Mouse (Mus musculus): ENCODE data around the gene Gm17359.

Gene Gm17359

DNA sequence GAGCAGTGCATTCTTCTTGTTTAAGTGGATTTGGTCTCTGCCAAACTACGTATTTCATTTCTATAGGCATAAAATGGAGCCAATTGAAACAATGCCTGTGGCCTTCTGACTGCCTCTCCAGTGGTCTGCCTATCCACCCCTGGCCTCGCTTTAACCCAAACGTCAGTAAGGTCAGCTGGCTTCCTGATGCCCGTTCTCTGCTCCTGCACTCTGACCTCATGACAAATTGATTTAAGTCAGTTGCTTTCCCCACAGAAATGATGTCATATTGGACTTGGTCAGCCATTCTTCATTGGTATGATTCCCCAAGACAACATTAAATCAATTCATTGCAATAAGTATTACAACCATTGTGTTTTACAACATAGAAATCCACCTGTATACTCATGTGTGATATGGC is 72.1 kb downstream of the Gm17359 start:
- in situ Hi-C loops (cut with MboI; ENCODE audit: low pct_unique_long_range_greater_than_20kb in 1 of 2, low sequenced_read_pairs in 2 of 2, unreplicated experiment in 1 of 2) = no loop called here

DNA sequence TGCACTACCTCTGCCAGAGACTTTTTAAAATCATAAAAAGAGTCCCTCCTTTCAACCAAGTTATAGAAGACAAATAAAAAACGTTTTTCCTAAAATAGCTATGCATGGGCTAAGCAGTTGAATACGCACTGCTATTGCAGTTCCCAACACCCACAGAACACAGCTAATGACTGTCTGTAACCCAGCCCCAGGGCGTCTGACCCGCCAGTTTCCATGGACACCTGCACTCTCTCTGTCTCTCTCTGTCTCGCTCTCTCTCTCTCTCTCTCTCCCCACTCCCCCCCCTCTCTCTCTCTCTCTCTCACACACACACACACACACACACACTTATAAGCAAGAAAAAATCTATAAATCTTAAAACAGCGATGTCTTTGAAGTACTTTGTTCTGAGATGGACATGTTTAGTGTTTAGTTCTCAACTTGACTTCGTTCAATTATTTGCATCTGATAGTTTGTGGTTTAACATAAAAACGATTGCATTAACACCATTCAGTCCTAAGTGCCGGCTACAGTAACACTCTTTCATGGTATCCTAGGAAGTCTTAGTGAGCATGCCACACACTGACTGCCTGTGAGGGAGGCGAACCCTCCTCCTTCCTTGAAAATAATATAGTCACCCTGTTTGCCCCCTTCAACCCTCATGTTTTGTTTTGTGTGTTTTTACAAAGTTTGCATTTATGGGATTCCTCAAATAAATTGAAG is 73.6 kb downstream of the Gm17359 start:
- in situ Hi-C loops (cut with MboI; ENCODE audit: low pct_unique_long_range_greater_than_20kb in 1 of 2, low sequenced_read_pairs in 2 of 2, unreplicated experiment in 1 of 2) = no loop called here

DNA sequence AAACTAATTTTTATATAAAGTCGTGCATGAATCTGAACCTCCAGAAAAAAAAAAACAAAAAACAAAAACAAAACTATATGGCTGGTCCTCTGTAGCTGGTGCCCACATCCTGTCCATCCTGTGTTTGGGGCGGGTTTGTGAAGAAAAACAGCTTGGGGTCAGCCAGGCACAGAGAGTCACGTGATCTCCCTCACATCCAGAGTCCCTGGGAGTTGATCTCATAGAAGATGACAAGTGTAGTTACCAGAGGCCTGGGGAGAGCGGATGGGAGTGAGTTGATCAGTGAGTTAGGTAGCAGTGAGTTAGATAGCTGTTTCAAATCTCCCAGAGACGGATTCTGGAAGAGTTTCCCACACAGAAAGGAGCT is 74.2 kb downstream of the Gm17359 start:
- in situ Hi-C loops (cut with MboI; ENCODE audit: low pct_unique_long_range_greater_than_20kb in 1 of 2, low sequenced_read_pairs in 2 of 2, unreplicated experiment in 1 of 2) = no loop called here

- in situ Hi-C loops (cut with MboI; ENCODE audit: low pct_unique_long_range_greater_than_20kb in 1 of 2, low sequenced_read_pairs in 2 of 2, unreplicated experiment in 1 of 2) = no loop called here
Measured at GRCm38 (mm10) chr3:79411666-79412065, 75.2 kb downstream of the Gm17359 start.

DNA sequence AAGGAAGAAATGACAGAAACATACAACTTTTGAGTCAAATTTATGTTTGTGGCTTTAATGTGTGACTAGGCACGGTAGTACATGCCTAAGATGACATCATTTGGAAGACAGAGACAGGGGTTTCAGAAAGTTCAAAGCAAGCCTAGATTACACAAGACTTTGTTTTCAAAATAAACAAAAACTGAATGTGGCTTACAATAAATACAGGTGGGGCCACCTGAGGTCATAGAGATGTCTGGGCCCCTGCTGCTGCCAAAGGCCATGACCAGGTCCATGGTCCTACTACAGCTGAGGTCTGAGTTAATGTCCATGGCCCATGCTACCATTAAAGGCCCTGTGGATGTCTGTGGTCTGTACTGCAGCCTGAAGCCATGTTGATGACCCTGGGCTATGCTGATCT is 77.0 kb downstream of the Gm17359 start:
- in situ Hi-C loops (cut with MboI; ENCODE audit: low pct_unique_long_range_greater_than_20kb in 1 of 2, low sequenced_read_pairs in 2 of 2, unreplicated experiment in 1 of 2) = no loop called here

- in situ Hi-C loops (cut with MboI; ENCODE audit: low pct_unique_long_range_greater_than_20kb in 1 of 2, low sequenced_read_pairs in 2 of 2, unreplicated experiment in 1 of 2) = no loop called here
Measured at GRCm38 (mm10) chr3:79415081-79415480, 78.6 kb downstream of the Gm17359 start.

DNA sequence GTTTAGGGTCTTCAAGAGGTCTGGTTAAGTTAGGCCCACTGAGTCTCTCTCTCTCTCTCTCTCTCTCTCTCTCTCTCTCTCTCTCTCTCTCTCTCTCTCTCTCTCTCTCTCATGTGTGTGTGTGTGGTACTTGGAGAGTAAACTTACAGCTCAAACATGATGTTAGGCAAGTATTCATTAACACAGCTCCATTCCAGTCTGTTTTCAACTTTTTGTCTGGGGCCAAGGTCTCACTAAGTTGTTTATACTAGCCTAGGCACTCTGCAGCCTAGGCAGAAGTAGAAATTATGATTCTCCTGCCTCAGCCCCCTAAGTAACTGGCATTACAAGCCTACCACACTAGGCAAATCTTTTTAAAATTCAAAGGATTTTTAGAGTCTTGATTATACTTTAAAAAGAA is 79.5 kb downstream of the Gm17359 start:
- in situ Hi-C loops (cut with MboI; ENCODE audit: low pct_unique_long_range_greater_than_20kb in 1 of 2, low sequenced_read_pairs in 2 of 2, unreplicated experiment in 1 of 2) = no loop called here

GRCm38 (mm10) chr3:79416944-79417680 is 80.7 kb downstream of the Gm17359 start:
- in situ Hi-C loops (cut with MboI; ENCODE audit: low pct_unique_long_range_greater_than_20kb in 1 of 2, low sequenced_read_pairs in 2 of 2, unreplicated experiment in 1 of 2) = no loop called here

GRCm38 (mm10) chr3:79418921-79419320 is 82.5 kb downstream of the Gm17359 start:
- in situ Hi-C loops (cut with MboI; ENCODE audit: low pct_unique_long_range_greater_than_20kb in 1 of 2, low sequenced_read_pairs in 2 of 2, unreplicated experiment in 1 of 2) = no loop called here

GRCm38 (mm10) chr3:79425441-79425840 is 89.0 kb downstream of the Gm17359 start:
- in situ Hi-C loops (cut with MboI; ENCODE audit: low pct_unique_long_range_greater_than_20kb in 1 of 2, low sequenced_read_pairs in 2 of 2, unreplicated experiment in 1 of 2) = no loop called here

DNA sequence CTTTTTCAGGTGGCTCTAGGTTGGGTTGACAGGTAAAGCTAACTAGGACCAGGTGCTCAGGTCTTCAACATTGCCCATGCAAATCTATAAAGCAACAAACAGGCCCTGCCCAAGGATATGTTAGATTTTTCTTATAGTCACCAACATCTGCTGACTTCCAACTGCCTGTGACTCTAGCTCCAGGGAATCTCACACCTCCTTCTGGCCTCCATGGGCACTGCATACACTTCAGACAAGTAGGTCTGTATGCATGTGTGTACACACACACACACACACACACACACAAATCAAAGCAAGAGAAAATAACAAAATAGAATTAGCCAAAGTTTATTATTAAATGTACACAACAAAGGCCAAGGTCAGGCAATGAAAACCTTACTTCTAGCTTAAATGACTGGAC is 97.1 kb downstream of the Gm17359 start:
- in situ Hi-C loops (cut with MboI; ENCODE audit: low pct_unique_long_range_greater_than_20kb in 1 of 2, low sequenced_read_pairs in 2 of 2, unreplicated experiment in 1 of 2) = loop anchor here in 1 of 2 experiments (10.0 kb wide), 1 partner anchor 479 kb away; no protein-coding TSS in a partner anchor

- in situ Hi-C loops (cut with MboI; ENCODE audit: low pct_unique_long_range_greater_than_20kb in 1 of 2, low sequenced_read_pairs in 2 of 2, unreplicated experiment in 1 of 2) = loop anchor here in 1 of 2 experiments (10.0 kb wide), 1 partner anchor 480 kb away; no protein-coding TSS in a partner anchor
Measured at GRCm38 (mm10) chr3:79434436-79434835, 98.0 kb downstream of the Gm17359 start.

DNA sequence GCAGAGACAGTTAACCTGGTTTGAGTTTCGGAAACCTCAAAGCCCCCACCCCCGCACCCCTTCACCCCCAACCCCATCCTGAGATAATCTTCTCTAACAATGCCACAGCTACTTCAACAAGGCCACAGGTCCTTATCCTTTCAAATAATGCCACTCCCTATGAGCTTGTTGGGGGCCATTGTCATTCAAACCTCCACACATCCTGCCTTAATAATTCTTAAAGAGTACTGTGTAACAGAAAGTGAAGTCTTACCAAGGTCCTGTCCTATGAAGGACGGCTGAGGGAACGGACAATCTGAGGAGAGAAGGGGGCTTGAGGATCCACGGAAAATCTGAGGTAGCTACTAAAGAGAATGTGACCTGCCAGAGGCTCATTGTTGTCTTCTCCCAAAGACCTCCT is 98.5 kb downstream of the Gm17359 start:
- in situ Hi-C loops (cut with MboI; ENCODE audit: low pct_unique_long_range_greater_than_20kb in 1 of 2, low sequenced_read_pairs in 2 of 2, unreplicated experiment in 1 of 2) = loop anchor here in 1 of 2 experiments (10.0 kb wide), 1 partner anchor 480 kb away; no protein-coding TSS in a partner anchor

- in situ Hi-C loops (cut with MboI; ENCODE audit: low pct_unique_long_range_greater_than_20kb in 1 of 2, low sequenced_read_pairs in 2 of 2, unreplicated experiment in 1 of 2) = loop anchor here in 1 of 2 experiments (10.0 kb wide), 1 partner anchor 481 kb away; no protein-coding TSS in a partner anchor
Measured at GRCm38 (mm10) chr3:79436186-79436585, 99.7 kb downstream of the Gm17359 start.

DNA sequence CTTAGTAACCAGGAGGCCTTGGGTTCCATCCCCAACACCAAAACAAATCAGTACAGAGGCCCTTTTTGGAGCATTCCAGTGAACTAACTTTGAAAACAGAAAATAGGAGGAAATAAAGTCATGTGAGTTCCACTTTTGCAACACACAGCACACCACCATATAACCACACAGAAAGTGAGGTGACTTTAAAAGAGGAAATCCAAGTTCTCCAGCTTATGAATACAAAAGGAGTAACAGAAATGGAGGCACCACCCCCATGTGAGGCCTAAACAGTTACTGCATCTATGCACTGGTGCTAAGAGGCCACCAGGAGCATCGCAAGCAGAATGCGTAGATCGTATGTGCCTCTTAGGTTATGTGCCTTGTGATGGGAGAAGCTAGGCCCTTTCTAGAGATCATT is 101.8 kb downstream of the Gm17359 start:
- in situ Hi-C loops (cut with MboI; ENCODE audit: low pct_unique_long_range_greater_than_20kb in 1 of 2, low sequenced_read_pairs in 2 of 2, unreplicated experiment in 1 of 2) = loop anchor here in 1 of 2 experiments (10.0 kb wide), 1 partner anchor 483 kb away; no protein-coding TSS in a partner anchor

GRCm38 (mm10) chr3:79440976-79441491 is 104.6 kb downstream of the Gm17359 start:
- in situ Hi-C loops (cut with MboI; ENCODE audit: low pct_unique_long_range_greater_than_20kb in 1 of 2, low sequenced_read_pairs in 2 of 2, unreplicated experiment in 1 of 2) = loop anchor here (5.0 to 10.0 kb wide), 2 partner anchors 239 to 486 kb away; no protein-coding TSS in a partner anchor

- in situ Hi-C loops (cut with MboI; ENCODE audit: low pct_unique_long_range_greater_than_20kb in 1 of 2, low sequenced_read_pairs in 2 of 2, unreplicated experiment in 1 of 2) = loop anchor here (5.0 to 10.0 kb wide), 2 partner anchors 242 to 489 kb away; no protein-coding TSS in a partner anchor
Measured at GRCm38 (mm10) chr3:79443850-79444249, 107.4 kb downstream of the Gm17359 start.

DNA sequence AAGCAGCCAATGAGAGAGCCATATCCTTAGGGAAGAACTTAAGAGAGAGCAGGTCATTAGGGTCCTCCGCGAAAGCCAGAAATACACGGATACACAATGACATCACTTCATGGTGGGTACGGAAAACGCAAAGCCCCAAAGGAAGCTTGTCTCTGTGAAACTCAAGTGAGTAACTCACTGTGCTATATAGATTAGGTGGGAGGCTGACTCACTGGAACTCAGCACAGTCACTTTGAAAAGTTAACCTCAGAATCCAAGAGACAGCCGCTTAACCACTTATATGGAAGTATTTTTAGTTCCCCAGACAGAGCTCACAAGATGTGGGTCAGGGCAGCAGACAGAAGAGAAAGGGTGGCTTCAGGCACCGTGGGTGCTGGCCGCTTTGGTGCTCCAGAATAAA is 108.6 kb downstream of the Gm17359 start:
- in situ Hi-C loops (cut with MboI; ENCODE audit: low pct_unique_long_range_greater_than_20kb in 1 of 2, low sequenced_read_pairs in 2 of 2, unreplicated experiment in 1 of 2) = loop anchor here in 1 of 2 experiments (10.0 kb wide), 1 partner anchor 490 kb away; no protein-coding TSS in a partner anchor

GRCm38 (mm10) chr3:79446124-79446523 is 109.7 kb downstream of the Gm17359 start:
- in situ Hi-C loops (cut with MboI; ENCODE audit: low pct_unique_long_range_greater_than_20kb in 1 of 2, low sequenced_read_pairs in 2 of 2, unreplicated experiment in 1 of 2) = loop anchor here in 1 of 2 experiments (10.0 kb wide), 1 partner anchor 491 kb away; no protein-coding TSS in a partner anchor

All from mouse embryonic stem cell (cell line).